Mouse (Mus musculus): ENCODE data around the gene Cacna2d3. TPM values are rescaled to one million over a fixed set of nuclear protein-coding genes. Genes with fewer than 3 reads are reported as not detected.

The Cacna2d3 gene
- polyA plus RNA-seq, 1 experiment from 2014 or later: 0.81 TPM

DNA sequence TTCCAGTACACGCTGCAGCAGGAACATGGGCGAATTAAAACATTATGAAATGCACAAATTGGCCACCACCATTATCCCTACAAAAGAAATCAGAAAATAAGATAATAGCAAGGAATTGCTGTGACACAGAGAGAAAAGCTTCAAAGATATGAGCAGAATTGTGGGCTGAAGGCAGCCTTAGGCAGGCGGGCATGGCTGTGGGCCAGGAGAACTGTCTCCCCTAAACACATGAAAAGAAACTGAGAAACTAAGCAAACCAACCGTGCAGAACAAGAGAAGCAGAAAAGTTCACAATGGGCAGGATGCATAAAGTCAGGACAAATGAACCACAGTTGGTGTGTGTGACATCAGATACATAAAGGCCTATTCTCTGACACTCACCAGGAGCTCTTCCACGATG lies 51.8 kb downstream of the Cacna2d3 start:
- no peak for DNase-seq (ENCODE audit: low spot score)
- WGBS: 76% methylated on average over 5 of the region's 5 CpGs

GRCm38 (mm10) chr14:29657006-29657405 lies 64.7 kb downstream of the Cacna2d3 start:
- 61% methylated on average over 1 of the region's 1 CpGs for WGBS

More for the DNA sequence above, 51.8 kb downstream of the Cacna2d3 start:
- H3K27ac ChIP-seq (ENCODE audit: low read depth, low read length): no peak overlapping the region
- H3K36me3 ChIP-seq (ENCODE audit: control insufficient read depth, insufficient read depth, low read length): no peaks in the 10 kb centered on the region
- no peak overlapping the region for H3K4me2 ChIP-seq
- no peaks in the 10 kb centered on the region for H3K9me3 ChIP-seq (ENCODE audit: control insufficient read depth, low read length)
- ATAC-seq (replicated peaks; ENCODE audit: low FRiP score): no peak
- H3K4me3 ChIP-seq (ENCODE audit: low read depth, low read length): no peak overlapping the region
- H3K27me3 ChIP-seq (replicated peaks; ENCODE audit: control insufficient read depth, insufficient read depth, low read length): no peaks in the 10 kb centered on the region
- H3K9ac ChIP-seq (ENCODE audit: low read depth, low read length): no peak overlapping the region
- no peaks in the 10 kb centered on the region for H3K4me1 ChIP-seq (replicated peaks; ENCODE audit: control insufficient read depth, insufficient read depth, low read length)

DNA sequence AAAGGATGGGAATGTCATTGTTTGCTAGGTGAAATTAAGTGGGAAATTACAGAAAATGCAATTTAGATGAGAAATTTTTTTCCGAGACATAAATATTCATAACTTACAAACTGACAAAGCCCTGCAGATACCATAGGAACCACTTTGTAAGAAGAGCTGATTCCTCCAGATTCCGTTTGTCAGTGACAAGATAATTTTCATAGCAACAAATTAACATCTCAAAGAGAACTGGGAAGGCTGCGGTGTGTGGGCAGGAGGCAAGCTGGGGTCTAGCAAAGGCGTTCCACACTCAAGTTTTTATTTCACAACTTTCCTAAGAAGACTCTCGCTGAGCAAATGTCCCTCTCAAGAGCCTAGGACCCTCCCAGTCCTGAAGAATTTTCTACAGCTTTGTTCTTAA lies 71.1 kb downstream of the Cacna2d3 start:
- Histone ChIP-seq H3K9ac (ENCODE audit: low read depth, low read length) (no peak overlapping the region), H3K36me3 (ENCODE audit: control insufficient read depth, insufficient read depth, low read length) (no peaks in the 10 kb centered on the region), H3K4me2 (no peak overlapping the region), H3K9me3 (ENCODE audit: control insufficient read depth, low read length) (no peaks in the 10 kb centered on the region), H3K27ac (ENCODE audit: low read depth, low read length) (no peak overlapping the region), H3K27me3 (replicated peaks; ENCODE audit: control insufficient read depth, insufficient read depth, low read length) (no peaks in the 10 kb centered on the region), H3K4me3 (ENCODE audit: low read depth, low read length) (no peak overlapping the region), H3K4me1 (replicated peaks; ENCODE audit: control insufficient read depth, insufficient read depth, low read length) (no peaks in the 10 kb centered on the region)
- WGBS: 66% methylated on average over 5 of the region's 5 CpGs
- ATAC-seq (replicated peaks; ENCODE audit: low FRiP score): no peak
- no peak for DNase-seq (ENCODE audit: low spot score)

More at GRCm38 (mm10) chr14:29657006-29657405, 64.7 kb downstream of the Cacna2d3 start:
- H3K27ac ChIP-seq (ENCODE audit: low read depth, low read length): no peak overlapping the region
- H3K4me1 ChIP-seq (replicated peaks; ENCODE audit: control insufficient read depth, insufficient read depth, low read length): no peaks in the 10 kb centered on the region
- H3K4me3 ChIP-seq (ENCODE audit: low read depth, low read length): no peak overlapping the region
- no peaks in the 10 kb centered on the region for H3K36me3 ChIP-seq (ENCODE audit: control insufficient read depth, insufficient read depth, low read length)
- no peak for ATAC-seq (replicated peaks; ENCODE audit: low FRiP score)
- no peaks in the 10 kb centered on the region for H3K27me3 ChIP-seq (replicated peaks; ENCODE audit: control insufficient read depth, insufficient read depth, low read length)
- no peak overlapping the region for H3K4me2 ChIP-seq
- no peak overlapping the region for H3K9ac ChIP-seq (ENCODE audit: low read depth, low read length)
- peak; percentile 37 for DNase-seq (ENCODE audit: low spot score)
- H3K9me3 ChIP-seq (ENCODE audit: control insufficient read depth, low read length): no peaks in the 10 kb centered on the region

- ATAC-seq (replicated peaks; ENCODE audit: low FRiP score): no peak
- no peaks in the 10 kb centered on the region for H3K4me1 ChIP-seq (replicated peaks; ENCODE audit: control insufficient read depth, insufficient read depth, low read length)
- H3K27ac ChIP-seq (ENCODE audit: low read depth, low read length): no peak overlapping the region
- no peaks in the 10 kb centered on the region for H3K9me3 ChIP-seq (ENCODE audit: control insufficient read depth, low read length)
- no peak for DNase-seq (ENCODE audit: low spot score)
- H3K9ac ChIP-seq (ENCODE audit: low read depth, low read length): no peak overlapping the region
- H3K4me2 ChIP-seq: no peak overlapping the region
- H3K27me3 ChIP-seq (replicated peaks; ENCODE audit: control insufficient read depth, insufficient read depth, low read length): no peaks in the 10 kb centered on the region
- H3K4me3 ChIP-seq (ENCODE audit: low read depth, low read length): no peak overlapping the region
- no peaks in the 10 kb centered on the region for H3K36me3 ChIP-seq (ENCODE audit: control insufficient read depth, insufficient read depth, low read length)
- WGBS: 75% methylated on average over 6 of the region's 6 CpGs
Observed at GRCm38 (mm10) chr14:29648721-29649120, 72.9 kb downstream of the Cacna2d3 start.

- H3K4me2 ChIP-seq: no peak overlapping the region
- no peak for ATAC-seq (replicated peaks; ENCODE audit: low FRiP score)
- no peaks in the 10 kb centered on the region for H3K27me3 ChIP-seq (replicated peaks; ENCODE audit: control insufficient read depth, insufficient read depth, low read length)
- no peak overlapping the region for H3K27ac ChIP-seq (ENCODE audit: low read depth, low read length)
- no peaks in the 10 kb centered on the region for H3K36me3 ChIP-seq (ENCODE audit: control insufficient read depth, insufficient read depth, low read length)
- no peak overlapping the region for H3K9ac ChIP-seq (ENCODE audit: low read depth, low read length)
- DNase-seq (ENCODE audit: low spot score): no peak
- 75% methylated on average over 11 of the region's 11 CpGs for WGBS
- H3K4me3 ChIP-seq (ENCODE audit: low read depth, low read length): no peak overlapping the region
- H3K9me3 ChIP-seq (ENCODE audit: control insufficient read depth, low read length): no peaks in the 10 kb centered on the region
- no peaks in the 10 kb centered on the region for H3K4me1 ChIP-seq (replicated peaks; ENCODE audit: control insufficient read depth, insufficient read depth, low read length)
Observed at GRCm38 (mm10) chr14:29645421-29645820, 76.2 kb downstream of the Cacna2d3 start.

- H3K4me1 ChIP-seq (replicated peaks; ENCODE audit: control insufficient read depth, insufficient read depth, low read length): no peaks in the 10 kb centered on the region
- H3K4me2 ChIP-seq: no peak overlapping the region
- no peak overlapping the region for H3K9ac ChIP-seq (ENCODE audit: low read depth, low read length)
- H3K27me3 ChIP-seq (replicated peaks; ENCODE audit: control insufficient read depth, insufficient read depth, low read length): no peaks in the 10 kb centered on the region
- H3K9me3 ChIP-seq (ENCODE audit: control insufficient read depth, low read length): no peaks in the 10 kb centered on the region
- no peak overlapping the region for H3K27ac ChIP-seq (ENCODE audit: low read depth, low read length)
- 77% methylated on average over 4 of the region's 4 CpGs for WGBS
- ATAC-seq (replicated peaks; ENCODE audit: low FRiP score) (no peak), DNase-seq (ENCODE audit: low spot score) (no peak)
- H3K4me3 ChIP-seq (ENCODE audit: low read depth, low read length): no peak overlapping the region
- H3K36me3 ChIP-seq (ENCODE audit: control insufficient read depth, insufficient read depth, low read length): no peaks in the 10 kb centered on the region
Observed at GRCm38 (mm10) chr14:29643217-29643616, 78.4 kb downstream of the Cacna2d3 start.

DNA sequence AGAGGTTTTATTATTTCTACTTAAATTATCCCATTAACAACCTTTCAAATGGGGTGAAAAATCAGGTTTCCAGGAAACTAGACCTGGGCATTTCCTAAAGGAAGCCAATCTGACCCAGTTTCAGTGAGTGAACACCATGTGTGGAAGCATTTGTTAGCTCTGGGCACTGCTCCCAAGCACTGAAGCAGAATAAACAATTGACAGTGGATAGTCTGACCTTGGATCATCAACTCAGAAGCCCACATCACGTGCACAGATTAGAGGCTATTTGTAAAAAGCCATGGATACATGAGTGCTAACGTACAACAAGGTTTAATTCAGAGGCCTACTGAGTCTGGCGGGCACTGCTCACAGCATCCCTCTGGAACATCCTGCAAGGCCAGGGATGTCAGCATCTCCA lies 82.4 kb downstream of the Cacna2d3 start:
- no peak overlapping the region for H3K27ac ChIP-seq (ENCODE audit: low read depth, low read length)
- no peaks in the 10 kb centered on the region for H3K4me1 ChIP-seq (replicated peaks; ENCODE audit: control insufficient read depth, insufficient read depth, low read length)
- no peak overlapping the region for H3K4me3 ChIP-seq (ENCODE audit: low read depth, low read length)
- no peaks in the 10 kb centered on the region for H3K36me3 ChIP-seq (ENCODE audit: control insufficient read depth, insufficient read depth, low read length)
- H3K9ac ChIP-seq (ENCODE audit: low read depth, low read length): no peak overlapping the region
- ATAC-seq (replicated peaks; ENCODE audit: low FRiP score): no peak
- 68% methylated on average over 3 of the region's 3 CpGs for WGBS
- no peaks in the 10 kb centered on the region for H3K27me3 ChIP-seq (replicated peaks; ENCODE audit: control insufficient read depth, insufficient read depth, low read length)
- no peak for DNase-seq (ENCODE audit: low spot score)
- no peak overlapping the region for H3K4me2 ChIP-seq
- no peaks in the 10 kb centered on the region for H3K9me3 ChIP-seq (ENCODE audit: control insufficient read depth, low read length)

GRCm38 (mm10) chr14:29628213-29628612 lies 93.5 kb downstream of the Cacna2d3 start:
- 75% methylated on average over 8 of the region's 8 CpGs for WGBS
- H3K4me3 ChIP-seq (ENCODE audit: low read depth, low read length): no peak overlapping the region
- no peak for ATAC-seq (replicated peaks; ENCODE audit: low FRiP score)

GRCm38 (mm10) chr14:29612436-29612835 lies 109.2 kb downstream of the Cacna2d3 start:
- Histone ChIP-seq H3K4me3 (ENCODE audit: low read depth, low read length) (no peak overlapping the region), H3K4me2 (no peak overlapping the region), H3K9me3 (ENCODE audit: control insufficient read depth, low read length) (no peaks in the 10 kb centered on the region), H3K27me3 (replicated peaks; ENCODE audit: control insufficient read depth, insufficient read depth, low read length) (no peaks in the 10 kb centered on the region), H3K9ac (ENCODE audit: low read depth, low read length) (no peak overlapping the region), H3K27ac (ENCODE audit: low read depth, low read length) (no peak overlapping the region), H3K4me1 (replicated peaks; ENCODE audit: control insufficient read depth, insufficient read depth, low read length) (no peaks in the 10 kb centered on the region), H3K36me3 (ENCODE audit: control insufficient read depth, insufficient read depth, low read length) (no peaks in the 10 kb centered on the region)
- WGBS: 75% methylated on average over 5 of the region's 5 CpGs
- ATAC-seq (replicated peaks; ENCODE audit: low FRiP score) (no peak), DNase-seq (ENCODE audit: low spot score) (no peak)

More at GRCm38 (mm10) chr14:29628213-29628612, 93.5 kb downstream of the Cacna2d3 start:
- H3K9ac ChIP-seq (ENCODE audit: low read depth, low read length): no peak overlapping the region
- H3K27me3 ChIP-seq (replicated peaks; ENCODE audit: control insufficient read depth, insufficient read depth, low read length): no peaks in the 10 kb centered on the region
- H3K4me1 ChIP-seq (replicated peaks; ENCODE audit: control insufficient read depth, insufficient read depth, low read length): no peaks in the 10 kb centered on the region
- H3K9me3 ChIP-seq (ENCODE audit: control insufficient read depth, low read length): no peaks in the 10 kb centered on the region
- no peak overlapping the region for H3K27ac ChIP-seq (ENCODE audit: low read depth, low read length)
- DNase-seq (ENCODE audit: low spot score): no peak
- H3K4me2 ChIP-seq: no peak overlapping the region
- no peaks in the 10 kb centered on the region for H3K36me3 ChIP-seq (ENCODE audit: control insufficient read depth, insufficient read depth, low read length)
